Mouse (Mus musculus) lung, postnatal 0 days (tissue): ENCODE measurements around the gene Lin54.

ENCODE experiments used
- CTCF ChIP-seq: IDR thresholded peaks from 2 replicates; pipeline ENCODE4 v1.5.1; 2016; ENCODE audit warnings: antibody characterized with exemption, mild to moderate bottlenecking
- EP300 ChIP-seq: IDR thresholded peaks from 2 replicates; pipeline ENCODE4 v1.6.1; 2016; ENCODE audit warnings: antibody characterized with exemption, mild to moderate bottlenecking, control low read depth

GRCm38 (mm10) chr5:100518049-100519026 lies 17.9 kb upstream of the Lin54 start, which contains the start of gene Cops4:
- peak; percentile 44 for TF ChIP-seq CTCF
- peak; percentile 68 for TF ChIP-seq EP300
